Mouse (Mus musculus) urinary bladder, adult 2 months (tissue): ENCODE measurements around the gene Slc32a1. TPM values are rescaled to one million over a fixed set of nuclear protein-coding genes. Genes with fewer than 3 reads are reported as not detected.

Source experiments
- DNase-seq: peaks from one replicate; pipeline ENCODE4 v3.0.0; 2022; ENCODE audit warnings: low spot score
- polyA plus RNA-seq: library from polyadenylated mRNA; depleted of rRNA; stranded (reverse); fragments of >200 nt; gene quantifications from 2 replicates; pipeline ENCODE4 v1.2.3, GENCODE M21; 2012; rRNA removed

Slc32a1 gene
- not detected in 2 replicates for polyA plus RNA-seq

- no peak for DNase-seq
Measured at GRCm38 (mm10) chr2:158610488-158611325, at the start of gene Slc32a1. Gene Slc32a1 (plus strand): TSS chr2:158610767.

GRCm38 (mm10) chr2:158560801-158561200, 49.8 kb upstream of the Slc32a1 start:
- DNase-seq: no peak

- DNase-seq: no peak
Measured at GRCm38 (mm10) chr2:158561371-158562144, 49.0 kb upstream of the Slc32a1 start.

- no peak for DNase-seq
Measured at GRCm38 (mm10) chr2:158570421-158571081, 40.0 kb upstream of the Slc32a1 start.

- DNase-seq: no peak
Measured at GRCm38 (mm10) chr2:158579979-158580378, 30.6 kb upstream of the Slc32a1 start.

GRCm38 (mm10) chr2:158584621-158585358, 25.8 kb upstream of the Slc32a1 start:
- DNase-seq: no peak

- DNase-seq: no peak
Measured at GRCm38 (mm10) chr2:158588524-158589271, 21.9 kb upstream of the Slc32a1 start.

GRCm38 (mm10) chr2:158590495-158590894, 20.1 kb upstream of the Slc32a1 start:
- no peak for DNase-seq

- no peak for DNase-seq
Measured at GRCm38 (mm10) chr2:158591286-158591685, 19.3 kb upstream of the Slc32a1 start.

- no peak for DNase-seq
Measured at GRCm38 (mm10) chr2:158593371-158593770, 17.2 kb upstream of the Slc32a1 start.

- no peak for DNase-seq
Measured at GRCm38 (mm10) chr2:158595103-158595502, 15.5 kb upstream of the Slc32a1 start.

- DNase-seq: no peak
Measured at GRCm38 (mm10) chr2:158595577-158595976, 15.0 kb upstream of the Slc32a1 start.

- no peak for DNase-seq
Measured at GRCm38 (mm10) chr2:158596803-158597202, 13.8 kb upstream of the Slc32a1 start.

GRCm38 (mm10) chr2:158600517-158600916, 10.1 kb upstream of the Slc32a1 start:
- DNase-seq: no peak

GRCm38 (mm10) chr2:158601326-158601725, 9.2 kb upstream of the Slc32a1 start:
- no peak for DNase-seq

GRCm38 (mm10) chr2:158602663-158603062, 7.9 kb upstream of the Slc32a1 start:
- no peak for DNase-seq

GRCm38 (mm10) chr2:158606511-158606964, 4.0 kb upstream of the Slc32a1 start:
- no peak for DNase-seq

- DNase-seq: no peak
Measured at GRCm38 (mm10) chr2:158609681-158610080, 886 bp upstream of the Slc32a1 start.

GRCm38 (mm10) chr2:158611326-158611719, 756 bp downstream of the Slc32a1 start:
- DNase-seq: no peak
